Mouse (Mus musculus) liver, postnatal 0 days (tissue): ENCODE data around the gene Atp5d.

Experiments
- CTCF ChIP-seq: sonication (generic); IDR thresholded peaks from 2 replicates; pipeline ENCODE4 v1.5.1; 2016; ENCODE audit warnings: antibody characterized with exemption, low read depth
- EP300 ChIP-seq: IDR thresholded peaks from 2 replicates; pipeline ENCODE4 v1.6.1; 2016; ENCODE audit warnings: antibody characterized with exemption, low read depth, mild to moderate bottlenecking

DNA sequence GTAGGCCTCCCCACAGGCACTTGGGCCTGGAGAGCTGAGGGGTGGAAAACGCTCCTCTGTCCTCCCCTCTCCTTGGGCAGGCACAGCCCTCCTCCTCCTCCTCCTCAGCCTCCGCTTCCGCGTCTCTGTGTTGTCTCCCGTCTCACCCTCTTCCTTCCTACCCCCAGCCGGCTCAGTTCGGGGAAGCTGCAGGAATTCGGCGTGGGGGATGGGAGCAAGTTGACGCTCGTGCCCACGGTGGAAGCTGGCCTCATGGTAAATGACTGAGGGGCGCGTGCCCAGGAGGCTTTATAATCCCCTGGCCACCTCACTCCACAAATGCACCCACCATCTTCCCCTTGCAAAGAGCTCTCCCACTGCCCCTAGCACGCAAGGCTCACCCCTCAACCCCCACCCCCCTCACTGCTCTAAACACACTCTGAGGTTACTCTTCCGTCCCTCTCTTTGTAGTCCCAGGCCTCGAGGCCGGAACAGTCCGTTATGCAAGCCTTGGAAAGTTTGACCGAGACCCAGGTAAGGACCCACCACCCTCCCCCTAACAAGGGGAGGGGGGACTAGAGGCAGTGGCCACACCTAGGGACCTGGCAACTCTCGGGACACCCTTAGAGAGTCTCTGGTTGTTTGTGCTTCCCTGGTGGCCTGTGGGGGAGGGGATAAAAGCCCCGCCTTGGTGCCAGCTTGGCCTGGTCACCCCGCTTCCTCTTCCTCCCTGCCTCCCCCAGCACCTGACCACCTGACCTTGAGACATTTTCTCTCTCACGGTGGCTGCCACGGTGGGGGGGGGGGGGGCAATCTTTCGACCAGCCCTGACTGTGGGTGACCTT is 13.0 kb downstream of the Atp5d start:
- TF ChIP-seq EP300, result no peak; the same call in 1 of the 2 replicates
- TF ChIP-seq CTCF, result no peak
